26 mouse cellular contexts compared by ENCODE assay signal in genomic region chr2:93047491-93048050, GRCm38 (mm10). TPM values are rescaled to one million over a fixed set of nuclear protein-coding genes. Genes with fewer than 3 reads are reported as not detected.
A peak's percentile ranks its signal among the peaks of the same experiment; 100 is the strongest.
DNase-seq lines count a peak whose midpoint lies in the region; ATAC-seq and TF ChIP-seq lines count a peak whose summit lies in the region.
"Had no signal": no experiment of that assay in that cellular context is flagged by ENCODE, and none has a peak within 500 bp of the region (broad histone marks: within the 10 kb centered on the region; RNA-seq: fewer than 3 reads in every experiment).

No protein-coding gene starts in this region.

- 64% methylated on average over 7 of the region's 7 CpGs for WGBS in cerebellum, adult 2 months
- WGBS in heart, embryonic 16.5 days, result 80% methylated on average over 7 of the region's 7 CpGs

- no peak for TF ChIP-seq CTCF in cerebellum, adult 2 months (IDR thresholded peaks at IDR 0.05; ENCODE audit: borderline replicate concordance, insufficient read depth, low read depth, low read length)

- H3K4me3 ChIP-seq in cerebellum, adult 2 months (replicated peaks; ENCODE audit: insufficient read depth, low read depth, low read length), result no peak overlapping the region
- no peak overlapping the region for H3K4me3 ChIP-seq in heart, embryonic 16.5 days (ENCODE audit: low read length)
- H3K4me3 ChIP-seq: erythroblast, embryonic 14.5 days; hindbrain, embryonic 12.5 days; liver, embryonic 12.5 days; midbrain, embryonic 15.5 days; neural tube, embryonic 15.5 days had no signal

- H3K27ac ChIP-seq in cerebellum, adult 2 months (ENCODE audit: insufficient read depth, low read length), result no peak overlapping the region
- peak overlapping the region; percentile 36 for H3K27ac ChIP-seq in heart, embryonic 16.5 days (ENCODE audit: low read length)
- H3K27ac ChIP-seq: embryonic facial prominence, embryonic 13.5 days; hindbrain, embryonic 12.5 days; liver, embryonic 12.5 days; midbrain, embryonic 15.5 days; neural tube, embryonic 15.5 days had no signal

- no peaks in the 10 kb centered on the region for H3K27me3 ChIP-seq in cerebellum, adult 2 months (ENCODE audit: control insufficient read depth, insufficient read depth, low read length)
- H3K27me3 ChIP-seq in heart, embryonic 16.5 days (ENCODE audit: control insufficient read depth, insufficient read depth, low read length), result no peaks in the 10 kb centered on the region
- H3K27me3 ChIP-seq: midbrain, embryonic 15.5 days; neural tube, embryonic 15.5 days had no signal

- TF ChIP-seq POLR2A in cerebellum, adult 2 months (IDR thresholded peaks at IDR 0.05; ENCODE audit: borderline replicate concordance, insufficient read depth, low read length), result no peak

- peak; percentile 11 to 16 for DNase-seq in cerebellum, adult 18-20 months
- no peak for DNase-seq in cerebellum, adult 2 months
- no peak for DNase-seq in heart, adult 9 months (ENCODE audit: low spot score in 2 of 2)
- DNase-seq in 3T3-L1 (ENCODE audit: low read depth, low spot score) (peak; percentile 12), 416B (ENCODE audit: low read depth) (peak; percentile 59)
- no peak for DNase-seq in frontal cortex, adult 2 months (ENCODE audit: extremely low spot score in 1 of 2, low spot score in 1 of 2)
- DNase-seq: cerebellum, adult 9-11 months; embryo, embryonic 11 days; forebrain, postnatal 0 days; gastrocnemius, postnatal 10 days; kidney, adult 8-10 months; kidney, postnatal 14 days; layer of hippocampus, adult 9-11 months; liver, postnatal 0 days; lung, postnatal 36 days; spleen, adult 18-20 months; thymus, postnatal 14 days had no signal

- H3K36me3 ChIP-seq in heart, embryonic 16.5 days (ENCODE audit: control insufficient read depth, insufficient read depth), result no peaks in the 10 kb centered on the region
- H3K36me3 ChIP-seq: hindbrain, embryonic 12.5 days; liver, embryonic 12.5 days; midbrain, embryonic 15.5 days; neural tube, embryonic 15.5 days had no signal

- H3K4me1 ChIP-seq in cerebellum, adult 2 months (ENCODE audit: control insufficient read depth, insufficient read depth, low read length), result peaks cover 5% of the 10 kb centered on the region; the same call in 1 of the 2 replicates
- peaks cover 34% of the 10 kb centered on the region for H3K4me1 ChIP-seq in heart, embryonic 16.5 days (ENCODE audit: control insufficient read depth, insufficient read depth, low read length)

- no peak overlapping the region; the same call in 1 of the 2 replicates for H3K9ac ChIP-seq in heart, embryonic 16.5 days (ENCODE audit: low read length)
- H3K9ac ChIP-seq: embryonic facial prominence, embryonic 13.5 days; forebrain, postnatal 0 days; hindbrain, embryonic 12.5 days; liver, embryonic 12.5 days; liver, postnatal 0 days; midbrain, embryonic 15.5 days; neural tube, embryonic 15.5 days had no signal

- no peak for ATAC-seq in heart, embryonic 16.5 days (replicated peaks; ENCODE audit: extremely low read depth, insufficient read depth, low FRiP score)
- no peak for ATAC-seq in CD4-positive, CD25-positive, alpha-beta regulatory T cell, adult 4 months
- ATAC-seq: forebrain, postnatal 0 days; intestine, embryonic 16.5 days; liver, embryonic 12.5 days; liver, postnatal 0 days; midbrain, embryonic 15.5 days had no signal

- H3K9me3 ChIP-seq in heart, embryonic 16.5 days (replicated peaks; ENCODE audit: control insufficient read depth, low read length), result no peaks in the 10 kb centered on the region
- H3K9me3 ChIP-seq: embryonic facial prominence, embryonic 13.5 days; hindbrain, embryonic 12.5 days; liver, embryonic 12.5 days; midbrain, embryonic 15.5 days; neural tube, embryonic 15.5 days had no signal

- no peak overlapping the region for H3K4me2 ChIP-seq in heart, embryonic 16.5 days (ENCODE audit: low read depth, low read length)
- H3K4me2 ChIP-seq: midbrain, embryonic 15.5 days had no signal

RNA-seq across cellular contexts. Expression of gene Prdm11, which starts 1.6 kb away (rescaled TPM):
- 10.3 and 11.3 TPM in 2 replicates for polyA plus RNA-seq in cerebellum, adult 2 months (2012; rRNA removed)
- polyA plus RNA-seq in heart, embryonic 16.5 days (2015; fragmentation: Nextera tagmentation; extraction: Ambion mirVana), result 3.7 and 3.9 TPM in 2 replicates
- 1 to 10 TPM; 1.8 to 2.1 TPM for polyA plus RNA-seq in CD4-positive, CD25-positive, alpha-beta regulatory T cell, adult 4 months (2017; shearing (Covaris generic))
- 7.9 and 8.0 TPM in 2 replicates for polyA plus RNA-seq in frontal cortex, adult 2 months (2012; rRNA removed)

Comparison
In these comparisons a context has a peak if more than half of its experiments do, and no peak if none do; other contexts are left out.
1. DNase-seq: peak in cerebellum, adult 18-20 months (2 of 2), 3T3-L1 (single experiment) and 416B (single experiment); none in cerebellum, adult 2 months (0 of 2), heart, adult 9 months (0 of 2) and frontal cortex, adult 2 months (0 of 2).